Mouse (Mus musculus): ENCODE results near the gene Socs5.

GRCm38 (mm10) chr17:87112852-87113592 lies 5.5 kb downstream of the Socs5 start:
- TF ChIP-seq CTCF (IDR thresholded peaks at IDR 0.05; ENCODE audit: control insufficient read depth, insufficient read depth, insufficient replicate concordance, low read depth, low read length): no peak
- TF ChIP-seq POLR2A (IDR thresholded peaks at IDR 0.05; ENCODE audit: control insufficient read depth, low read depth, low read length): no peak

All from testis, adult 2 months (tissue).